Mouse (Mus musculus) olfactory bulb, adult 2 months (tissue): ENCODE data around the gene Ifitm6.

Experiments
- CTCF ChIP-seq: fragments of 200-500 bp; IDR thresholded peaks from 2 replicates; pipeline ENCODE4 v1.5.1; 2012; ENCODE audit warnings: low read depth, mild to moderate bottlenecking, low read length, moderate library complexity; ENCODE audit not compliant: insufficient read depth
- POLR2A ChIP-seq: fragments of 200-500 bp; IDR thresholded peaks from 2 replicates; pipeline ENCODE4 v1.6.1; 2012; ENCODE audit warnings: mild to moderate bottlenecking, low read depth, low read length, moderate library complexity; ENCODE audit not compliant: insufficient read depth

DNA sequence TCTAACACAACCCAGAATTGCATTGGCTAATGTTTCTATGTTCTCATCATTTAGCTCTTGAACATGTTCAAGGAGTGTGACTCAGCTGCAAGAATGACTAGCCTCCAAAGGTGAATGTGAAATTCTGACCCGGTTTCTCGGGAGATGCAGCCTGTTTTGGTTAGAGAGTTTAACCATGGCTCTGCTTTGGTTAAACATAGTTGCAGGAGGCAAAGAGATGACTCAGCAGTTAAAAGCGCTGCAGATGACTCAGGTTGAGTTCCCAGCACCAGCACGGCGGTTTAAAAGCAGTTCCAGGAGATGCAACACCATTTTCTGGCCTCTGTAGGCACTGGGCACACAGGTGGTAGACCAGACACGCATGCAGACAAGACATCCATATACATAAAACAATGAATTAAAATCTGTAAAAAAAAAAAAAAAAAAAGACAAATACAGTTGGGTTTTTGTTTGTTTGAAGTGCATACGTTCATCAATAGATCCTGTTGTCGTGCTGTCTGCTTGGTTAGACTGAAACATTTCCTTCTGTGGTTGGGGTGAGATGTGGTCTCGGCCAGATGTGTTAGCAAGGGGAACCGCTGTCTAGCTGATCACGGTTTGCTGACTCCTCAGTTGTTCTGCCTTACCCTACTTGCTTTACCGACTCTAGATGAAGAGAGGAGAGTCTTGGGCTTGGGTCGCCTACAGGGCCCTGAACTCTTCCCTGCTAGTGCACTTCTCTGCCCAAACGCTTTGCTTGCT lies 41.0 kb upstream of the Ifitm6 start:
- TF ChIP-seq CTCF (no peak), POLR2A (no peak)
